Mouse (Mus musculus): Measurements from ENCODE around the gene Dda1. TPM values are rescaled to one million over a fixed set of nuclear protein-coding genes. Genes with fewer than 3 reads are reported as not detected.

Gene Dda1
- polyA plus RNA-seq, 1 experiment from 2014 or later = 93.7 TPM

- peak overlapping the region; percentile 80 for H3K27ac ChIP-seq
- H3K9ac ChIP-seq (ENCODE audit: low read depth, low read length) = no peak overlapping the region
- H3K4me2 ChIP-seq (ENCODE audit: low read length) = no peak overlapping the region
- WGBS = 70% methylated on average over 5 of the region's 5 CpGs
- H3K9me3 ChIP-seq (replicated peaks; ENCODE audit: low read length) = no peaks in the 10 kb centered on the region
- ATAC-seq (replicated peaks; ENCODE audit: low FRiP score, low read depth) = no peak
- H3K4me3 ChIP-seq (replicated peaks; ENCODE audit: low read depth, low read length) = no peak overlapping the region
- no peaks in the 10 kb centered on the region for H3K27me3 ChIP-seq (ENCODE audit: insufficient read depth, low read length)
- peak; percentile 15; the same call in 1 of the 2 replicates for TF ChIP-seq CTCF (IDR thresholded peaks at IDR 0.05; ENCODE audit: low read depth)
- peaks cover 13% of the 10 kb centered on the region for H3K36me3 ChIP-seq (ENCODE audit: insufficient read depth, low read length)
- H3K4me1 ChIP-seq (replicated peaks; ENCODE audit: insufficient read depth, low read length) = peaks cover 28% of the 10 kb centered on the region
- no peak for DNase-seq (ENCODE audit: low spot score)
Observed at GRCm38 (mm10) chr8:71495811-71496210, 26.8 kb downstream of the Dda1 start.

DNA sequence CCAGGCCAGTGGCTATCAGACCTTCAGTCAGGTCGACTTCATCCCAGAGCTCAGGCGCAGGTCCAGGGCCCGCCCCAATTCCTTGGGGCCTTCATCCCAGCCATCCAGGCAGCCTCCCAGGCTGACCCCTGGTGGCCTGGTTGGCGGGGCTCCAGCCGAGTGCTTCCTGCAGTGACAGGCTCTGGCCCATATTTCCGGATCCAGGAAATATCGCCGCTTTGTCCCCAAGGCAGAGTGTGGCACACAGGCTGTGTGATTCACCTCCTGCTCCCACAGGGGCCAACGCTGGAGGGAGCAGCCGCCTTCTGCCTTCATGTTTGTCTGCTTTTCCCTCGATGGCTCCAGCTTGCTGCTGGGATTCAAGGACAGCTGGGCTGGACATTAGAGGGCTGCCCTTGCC, 27.5 kb downstream of the Dda1 start:
- TF ChIP-seq CTCF (IDR thresholded peaks at IDR 0.05; ENCODE audit: low read depth) = peak; percentile 54; the same call in 1 of the 2 replicates
- DNase-seq (ENCODE audit: low spot score) (peak; percentile 75), ATAC-seq (replicated peaks; ENCODE audit: low FRiP score, low read depth) (no peak; the same call in 1 of the 2 replicates)
- peaks cover 28% of the 10 kb centered on the region for H3K4me1 ChIP-seq (replicated peaks; ENCODE audit: insufficient read depth, low read length)
- H3K9me3 ChIP-seq (replicated peaks; ENCODE audit: low read length) = no peaks in the 10 kb centered on the region
- H3K4me3 ChIP-seq (replicated peaks; ENCODE audit: low read depth, low read length) = no peak overlapping the region
- H3K9ac ChIP-seq (ENCODE audit: low read depth, low read length) = no peak overlapping the region
- H3K4me2 ChIP-seq (ENCODE audit: low read length) = no peak overlapping the region
- 17% methylated on average over 11 of the region's 11 CpGs for WGBS
- peaks cover 12% of the 10 kb centered on the region for H3K36me3 ChIP-seq (ENCODE audit: insufficient read depth, low read length)
- peak overlapping the region; percentile 80 for H3K27ac ChIP-seq
- H3K27me3 ChIP-seq (ENCODE audit: insufficient read depth, low read length) = no peaks in the 10 kb centered on the region

GRCm38 (mm10) chr8:71497077-71497645, 28.2 kb downstream of the Dda1 start:
- Histone ChIP-seq H3K4me1 (replicated peaks; ENCODE audit: insufficient read depth, low read length) (peaks cover 28% of the 10 kb centered on the region), H3K9ac (ENCODE audit: low read depth, low read length) (no peak overlapping the region)

DNA sequence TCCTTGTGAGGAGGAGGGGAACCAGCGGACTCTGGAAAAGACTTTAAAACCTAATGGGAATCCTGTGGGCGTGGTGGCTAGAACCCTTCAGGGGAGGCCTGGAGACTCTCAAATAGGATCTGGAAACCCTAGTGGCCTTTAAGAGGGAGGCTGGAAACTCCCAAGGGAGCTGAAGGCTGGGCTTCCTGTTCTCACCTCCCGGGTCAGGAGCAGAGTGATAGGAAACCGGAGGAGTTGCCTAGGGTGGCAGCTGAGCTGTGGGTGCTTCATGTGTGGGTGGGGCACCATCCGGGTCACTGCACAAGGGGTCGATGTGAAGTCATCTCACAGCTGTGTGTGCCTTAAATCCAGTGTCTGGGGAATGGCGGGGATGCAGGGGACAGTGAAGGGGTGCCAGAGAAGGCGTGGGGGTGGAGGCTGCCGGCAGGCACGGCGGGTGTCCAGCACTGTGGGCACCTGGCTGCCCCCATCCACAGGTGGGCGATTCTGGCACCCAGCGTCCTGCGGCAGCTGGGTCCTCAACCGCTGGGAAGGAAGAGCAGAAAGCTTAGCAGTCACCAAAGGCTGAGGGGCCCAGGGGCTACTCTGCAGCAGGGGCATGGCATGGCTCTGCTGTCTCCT, 29.0 kb downstream of the Dda1 start:
- H3K4me3 ChIP-seq (replicated peaks; ENCODE audit: low read depth, low read length) = no peak overlapping the region
- peak overlapping the region; percentile 90 for H3K27ac ChIP-seq
- H3K4me1 ChIP-seq (replicated peaks; ENCODE audit: insufficient read depth, low read length) = peaks cover 28% of the 10 kb centered on the region
- no peaks in the 10 kb centered on the region for H3K27me3 ChIP-seq (ENCODE audit: insufficient read depth, low read length)
- DNase-seq (ENCODE audit: low spot score) (peak; percentile 78), ATAC-seq (replicated peaks; ENCODE audit: low FRiP score, low read depth) (peak; percentile 38)
- peak overlapping the region; percentile 18; the same call in 1 of the 2 replicates for H3K4me2 ChIP-seq (ENCODE audit: low read length)
- TF ChIP-seq CTCF (IDR thresholded peaks at IDR 0.05; ENCODE audit: low read depth) = no peak; the same call in 1 of the 2 replicates
- H3K9ac ChIP-seq (ENCODE audit: low read depth, low read length) = no peak overlapping the region
- H3K36me3 ChIP-seq (ENCODE audit: insufficient read depth, low read length) = peaks cover 5% of the 10 kb centered on the region
- WGBS = 3% methylated on average over 15 of the region's 15 CpGs
- no peaks in the 10 kb centered on the region for H3K9me3 ChIP-seq (replicated peaks; ENCODE audit: low read length)

More at GRCm38 (mm10) chr8:71497077-71497645, 28.2 kb downstream of the Dda1 start:
- H3K4me3 ChIP-seq (replicated peaks; ENCODE audit: low read depth, low read length) = no peak overlapping the region
- H3K27me3 ChIP-seq (ENCODE audit: insufficient read depth, low read length) = no peaks in the 10 kb centered on the region
- no peak overlapping the region for H3K4me2 ChIP-seq (ENCODE audit: low read length)
- TF ChIP-seq CTCF (IDR thresholded peaks at IDR 0.05; ENCODE audit: low read depth) = no peak
- ATAC-seq (replicated peaks; ENCODE audit: low FRiP score, low read depth) (no peak), DNase-seq (ENCODE audit: low spot score) (no peak)
- 88% methylated on average over 1 of the region's 1 CpGs for WGBS
- peak overlapping the region; percentile 80 for H3K27ac ChIP-seq
- H3K9me3 ChIP-seq (replicated peaks; ENCODE audit: low read length) = no peaks in the 10 kb centered on the region
- peaks cover 11% of the 10 kb centered on the region for H3K36me3 ChIP-seq (ENCODE audit: insufficient read depth, low read length)

GRCm38 (mm10) chr8:71498816-71499690, 30.1 kb downstream of the Dda1 start:
- peak; percentile 20; the same call in 1 of the 2 replicates for ATAC-seq (replicated peaks; ENCODE audit: low FRiP score, low read depth)
- H3K4me2 ChIP-seq (ENCODE audit: low read length) = peak overlapping the region; percentile 18; the same call in 1 of the 2 replicates
- no peak for TF ChIP-seq CTCF (IDR thresholded peaks at IDR 0.05; ENCODE audit: low read depth)

DNA sequence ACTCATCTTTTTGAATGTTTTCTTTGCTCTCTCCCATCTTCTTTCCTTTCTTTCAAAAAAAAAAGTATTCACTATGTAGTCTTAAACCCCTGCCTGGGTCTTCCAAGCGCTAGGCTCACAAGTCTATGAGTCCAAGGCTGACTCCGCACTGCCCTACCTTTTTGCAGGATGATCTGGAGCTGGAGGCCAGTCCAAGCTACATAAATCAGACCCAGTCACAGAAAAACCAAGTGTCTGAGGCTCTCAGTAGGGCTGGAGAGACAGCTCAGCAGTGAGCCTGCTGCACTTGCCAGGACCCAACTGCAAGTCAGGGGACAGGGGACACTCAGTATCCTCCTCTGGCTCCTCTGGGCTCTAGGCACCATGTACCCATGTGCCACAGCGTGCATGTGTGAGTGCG, 35.4 kb downstream of the Dda1 start:
- Histone ChIP-seq H3K27me3 (ENCODE audit: insufficient read depth, low read length) (peaks cover 17% of the 10 kb centered on the region; the same call in 1 of the 2 replicates), H3K27ac (no peak overlapping the region), H3K9ac (ENCODE audit: low read depth, low read length) (no peak overlapping the region), H3K36me3 (ENCODE audit: insufficient read depth, low read length) (no peaks in the 10 kb centered on the region), H3K4me3 (replicated peaks; ENCODE audit: low read depth, low read length) (no peak overlapping the region), H3K4me2 (ENCODE audit: low read length) (no peak overlapping the region), H3K9me3 (replicated peaks; ENCODE audit: low read length) (no peaks in the 10 kb centered on the region), H3K4me1 (replicated peaks; ENCODE audit: insufficient read depth, low read length) (0 out of 2 replicates have a peak, but pooled peaks cover 6% of the 10 kb centered on the region)
- no peak for TF ChIP-seq CTCF (IDR thresholded peaks at IDR 0.05; ENCODE audit: low read depth)
- 78% methylated on average over 4 of the region's 4 CpGs for WGBS
- DNase-seq (ENCODE audit: low spot score) (no peak), ATAC-seq (replicated peaks; ENCODE audit: low FRiP score, low read depth) (no peak)

More at GRCm38 (mm10) chr8:71498816-71499690, 30.1 kb downstream of the Dda1 start:
- Histone ChIP-seq H3K9me3 (replicated peaks; ENCODE audit: low read length) (no peaks in the 10 kb centered on the region), H3K27me3 (ENCODE audit: insufficient read depth, low read length) (no peaks in the 10 kb centered on the region), H3K4me1 (replicated peaks; ENCODE audit: insufficient read depth, low read length) (peaks cover 28% of the 10 kb centered on the region), H3K4me3 (replicated peaks; ENCODE audit: low read depth, low read length) (no peak overlapping the region), H3K36me3 (ENCODE audit: insufficient read depth, low read length) (peaks cover under 1% of the 10 kb centered on the region; the same call in 1 of the 2 replicates), H3K27ac (peak overlapping the region; percentile 90), H3K9ac (ENCODE audit: low read depth, low read length) (no peak overlapping the region)
- DNase-seq (ENCODE audit: low spot score) = peak; percentile 68
- 27% methylated on average over 14 of the region's 16 CpGs for WGBS

Measured in kidney, postnatal 0 days (tissue).